Mouse (Mus musculus) cortical plate, adult 2 months (tissue): ENCODE measurements at regions not wholly inside any gene's neighbourhood (a gene's known extent, or its start where the extent isn't known, plus 50 kb on each side); places are given as distances from the start of the nearest gene placed in this dataset.

Experiments
- CTCF ChIP-seq: fragments of 200-500 bp; IDR thresholded peaks from 2 replicates; pipeline ENCODE4 v1.5.1; 2011; ENCODE audit warnings: mild to moderate bottlenecking, control low read depth, low read length; ENCODE audit not compliant: insufficient read depth; ENCODE audit errors: extremely low read depth
- POLR2A ChIP-seq: fragments of 200-500 bp; IDR thresholded peaks from 2 replicates; pipeline ENCODE4 v1.6.1; 2011; ENCODE audit warnings: mild to moderate bottlenecking, low read length, control low read depth; ENCODE audit not compliant: insufficient read depth; ENCODE audit errors: extremely low read depth

GRCm38 (mm10) chr3:105357511-105357910, 94.6 kb upstream of the Kcnd3 start:
- TF ChIP-seq CTCF: no peak
- TF ChIP-seq POLR2A: no peak
